Mouse (Mus musculus): ENCODE data around the gene Plg.
A peak's percentile ranks its signal among the peaks of the same experiment; 100 is the strongest.

Gene Plg

GRCm38 (mm10) chr17:12420886-12421574, 42.6 kb downstream of the Plg start:
- Histone ChIP-seq H3K4me3 (replicated peaks; ENCODE audit: low read length) (no peak overlapping the region), H3K36me3 (ENCODE audit: insufficient read depth, low read length) (no peaks in the 10 kb centered on the region), H3K4me1 (replicated peaks; ENCODE audit: low read depth, low read length) (no peaks in the 10 kb centered on the region), H3K9me3 (ENCODE audit: low read length) (no peaks in the 10 kb centered on the region), H3K27me3 (ENCODE audit: insufficient read depth, low read length) (0 out of 2 replicates have a peak, but pooled peaks cover 4% of the 10 kb centered on the region)
- no peak for TF ChIP-seq NANOG (IDR thresholded peaks at IDR 0.05; ENCODE audit: borderline replicate concordance, low read length)
- no peak for TF ChIP-seq POU5F1 (IDR thresholded peaks at IDR 0.05; ENCODE audit: borderline replicate concordance, low read length)
- TF ChIP-seq CTCF (conservative IDR thresholded peaks at IDR 0.05; ENCODE audit: low read length): peak; percentile 96

- Histone ChIP-seq H3K36me3 (ENCODE audit: insufficient read depth, low read length) (no peaks in the 10 kb centered on the region), H3K4me3 (replicated peaks; ENCODE audit: low read length) (no peak overlapping the region), H3K9me3 (ENCODE audit: low read length) (no peaks in the 10 kb centered on the region), H3K4me1 (replicated peaks; ENCODE audit: low read depth, low read length) (no peaks in the 10 kb centered on the region), H3K27me3 (ENCODE audit: insufficient read depth, low read length) (0 out of 2 replicates have a peak, but pooled peaks cover 4% of the 10 kb centered on the region)
- TF ChIP-seq CTCF (conservative IDR thresholded peaks at IDR 0.05; ENCODE audit: low read length) (peak; percentile 23; the same call in 1 of the 2 replicates), NANOG (IDR thresholded peaks at IDR 0.05; ENCODE audit: borderline replicate concordance, low read length) (no peak)
Measured at GRCm38 (mm10) chr17:12422143-12422542, 43.7 kb downstream of the Plg start.

GRCm38 (mm10) chr17:12427156-12427555, 48.7 kb downstream of the Plg start:
- TF ChIP-seq NANOG (IDR thresholded peaks at IDR 0.05; ENCODE audit: borderline replicate concordance, low read length) (no peak), POU5F1 (IDR thresholded peaks at IDR 0.05; ENCODE audit: borderline replicate concordance, low read length) (no peak), CTCF (conservative IDR thresholded peaks at IDR 0.05; ENCODE audit: low read length) (no peak)
- no peaks in the 10 kb centered on the region for H3K36me3 ChIP-seq (ENCODE audit: insufficient read depth, low read length)
- H3K27me3 ChIP-seq (ENCODE audit: insufficient read depth, low read length): 0 out of 2 replicates have a peak, but pooled peaks cover 4% of the 10 kb centered on the region
- H3K4me1 ChIP-seq (replicated peaks; ENCODE audit: low read depth, low read length): no peaks in the 10 kb centered on the region
- no peaks in the 10 kb centered on the region for H3K9me3 ChIP-seq (ENCODE audit: low read length)
- no peak overlapping the region for H3K4me3 ChIP-seq (replicated peaks; ENCODE audit: low read length)

GRCm38 (mm10) chr17:12428369-12428768, 50.0 kb downstream of the Plg start:
- H3K4me3 ChIP-seq (replicated peaks; ENCODE audit: low read length): no peak overlapping the region
- TF ChIP-seq POU5F1 (IDR thresholded peaks at IDR 0.05; ENCODE audit: borderline replicate concordance, low read length): no peak
- no peak for TF ChIP-seq CTCF (conservative IDR thresholded peaks at IDR 0.05; ENCODE audit: low read length)
- TF ChIP-seq NANOG (IDR thresholded peaks at IDR 0.05; ENCODE audit: borderline replicate concordance, low read length): no peak

GRCm38 (mm10) chr17:12431707-12432106, 53.3 kb downstream of the Plg start:
- no peaks in the 10 kb centered on the region for H3K27me3 ChIP-seq (ENCODE audit: insufficient read depth, low read length)
- TF ChIP-seq CTCF (conservative IDR thresholded peaks at IDR 0.05; ENCODE audit: low read length) (no peak), NANOG (IDR thresholded peaks at IDR 0.05; ENCODE audit: borderline replicate concordance, low read length) (no peak), POU5F1 (IDR thresholded peaks at IDR 0.05; ENCODE audit: borderline replicate concordance, low read length) (no peak)
- H3K9me3 ChIP-seq (ENCODE audit: low read length): no peaks in the 10 kb centered on the region
- no peaks in the 10 kb centered on the region for H3K36me3 ChIP-seq (ENCODE audit: insufficient read depth, low read length)
- H3K4me1 ChIP-seq (replicated peaks; ENCODE audit: low read depth, low read length): no peaks in the 10 kb centered on the region
- no peak overlapping the region for H3K4me3 ChIP-seq (replicated peaks; ENCODE audit: low read length)

More at GRCm38 (mm10) chr17:12428369-12428768, 50.0 kb downstream of the Plg start:
- Histone ChIP-seq H3K4me1 (replicated peaks; ENCODE audit: low read depth, low read length) (no peaks in the 10 kb centered on the region), H3K27me3 (ENCODE audit: insufficient read depth, low read length) (0 out of 2 replicates have a peak, but pooled peaks cover 4% of the 10 kb centered on the region), H3K9me3 (ENCODE audit: low read length) (no peaks in the 10 kb centered on the region), H3K36me3 (ENCODE audit: insufficient read depth, low read length) (no peaks in the 10 kb centered on the region)

GRCm38 (mm10) chr17:12437771-12438170, 59.4 kb downstream of the Plg start:
- Histone ChIP-seq H3K27me3 (ENCODE audit: insufficient read depth, low read length) (peaks cover 4% of the 10 kb centered on the region), H3K4me1 (replicated peaks; ENCODE audit: low read depth, low read length) (no peaks in the 10 kb centered on the region), H3K36me3 (ENCODE audit: insufficient read depth, low read length) (no peaks in the 10 kb centered on the region), H3K9me3 (ENCODE audit: low read length) (no peaks in the 10 kb centered on the region), H3K4me3 (replicated peaks; ENCODE audit: low read length) (no peak overlapping the region)
- TF ChIP-seq CTCF (conservative IDR thresholded peaks at IDR 0.05; ENCODE audit: low read length) (no peak), POU5F1 (IDR thresholded peaks at IDR 0.05; ENCODE audit: borderline replicate concordance, low read length) (no peak), NANOG (IDR thresholded peaks at IDR 0.05; ENCODE audit: borderline replicate concordance, low read length) (no peak)

GRCm38 (mm10) chr17:12444561-12444960, 66.2 kb downstream of the Plg start:
- TF ChIP-seq NANOG (IDR thresholded peaks at IDR 0.05; ENCODE audit: borderline replicate concordance, low read length): no peak
- no peak for TF ChIP-seq CTCF (conservative IDR thresholded peaks at IDR 0.05; ENCODE audit: low read length)
- no peak for TF ChIP-seq POU5F1 (IDR thresholded peaks at IDR 0.05; ENCODE audit: borderline replicate concordance, low read length)
- H3K36me3 ChIP-seq (ENCODE audit: insufficient read depth, low read length): no peaks in the 10 kb centered on the region

GRCm38 (mm10) chr17:12451234-12451633, 72.8 kb downstream of the Plg start:
- Histone ChIP-seq H3K9me3 (ENCODE audit: low read length) (no peaks in the 10 kb centered on the region), H3K4me3 (replicated peaks; ENCODE audit: low read length) (no peak overlapping the region), H3K36me3 (ENCODE audit: insufficient read depth, low read length) (no peaks in the 10 kb centered on the region), H3K4me1 (replicated peaks; ENCODE audit: low read depth, low read length) (no peaks in the 10 kb centered on the region), H3K27me3 (ENCODE audit: insufficient read depth, low read length) (no peaks in the 10 kb centered on the region)
- TF ChIP-seq CTCF (conservative IDR thresholded peaks at IDR 0.05; ENCODE audit: low read length) (0 out of 2 replicates have a peak, but pooled peaks have one; percentile 8), NANOG (IDR thresholded peaks at IDR 0.05; ENCODE audit: borderline replicate concordance, low read length) (no peak)

More at GRCm38 (mm10) chr17:12444561-12444960, 66.2 kb downstream of the Plg start:
- Histone ChIP-seq H3K27me3 (ENCODE audit: insufficient read depth, low read length) (peaks cover 4% of the 10 kb centered on the region), H3K9me3 (ENCODE audit: low read length) (no peaks in the 10 kb centered on the region), H3K4me3 (replicated peaks; ENCODE audit: low read length) (no peak overlapping the region), H3K4me1 (replicated peaks; ENCODE audit: low read depth, low read length) (no peaks in the 10 kb centered on the region)

Measured in E14TG2a.4 (cell line).